Mouse (Mus musculus) retina, embryonic 14.5 days (tissue): ENCODE measurements at regions not wholly inside any gene's neighbourhood (a gene's known extent, or its start where the extent isn't known, plus 50 kb on each side); places are given as distances from the start of the nearest gene placed in this dataset.
"Not testable (repeated sequence)": the region's sequence is repeated elsewhere in the genome, so short reads cannot be mapped to it uniquely, and the experiment has no call there.

Source experiments
- DNase-seq: peaks from one replicate; pipeline ENCODE4 v3.0.0-alpha.2; 2015; ENCODE audit warnings: low spot score

DNA sequence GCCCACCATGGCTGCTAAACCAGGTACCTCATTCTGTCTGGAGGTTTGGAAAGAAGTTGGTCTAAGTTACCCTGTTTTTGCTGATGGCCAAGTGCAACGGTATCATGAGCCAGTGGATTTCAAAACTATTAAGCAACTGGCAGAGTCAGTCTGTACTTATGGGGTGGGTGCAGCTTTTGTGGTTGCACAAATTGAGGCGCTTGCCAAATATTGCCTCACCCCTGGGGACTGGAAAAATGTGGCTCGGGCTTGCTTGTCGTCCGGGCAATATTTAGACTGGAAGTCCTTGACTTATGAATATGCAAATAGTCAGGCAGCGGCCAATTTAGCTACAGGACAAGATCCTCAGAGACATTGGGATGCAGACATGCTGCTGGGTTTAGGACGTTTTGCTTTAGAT, 110.2 kb downstream of the Olfr164 start:
- DNase-seq = no peak

DNA sequence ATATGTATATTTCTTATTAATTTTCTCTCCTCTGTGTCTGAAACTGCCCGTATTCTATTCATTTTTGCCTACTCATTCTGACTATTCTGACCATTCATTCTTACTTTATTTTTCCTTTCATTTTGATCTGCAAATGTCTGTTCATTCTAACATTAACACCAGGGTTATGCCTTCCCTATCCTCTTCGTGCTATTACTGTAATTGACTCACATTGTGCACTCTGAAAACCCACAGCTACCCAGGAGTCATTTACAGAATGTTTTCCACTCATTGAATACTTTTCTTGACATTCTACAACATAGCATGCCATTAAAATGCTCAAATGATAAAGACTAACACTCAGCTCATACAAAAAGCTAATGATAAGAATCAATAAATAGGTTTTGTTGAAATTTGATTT, 112.9 kb downstream of the Olfr164 start:
- no peak for DNase-seq

DNA sequence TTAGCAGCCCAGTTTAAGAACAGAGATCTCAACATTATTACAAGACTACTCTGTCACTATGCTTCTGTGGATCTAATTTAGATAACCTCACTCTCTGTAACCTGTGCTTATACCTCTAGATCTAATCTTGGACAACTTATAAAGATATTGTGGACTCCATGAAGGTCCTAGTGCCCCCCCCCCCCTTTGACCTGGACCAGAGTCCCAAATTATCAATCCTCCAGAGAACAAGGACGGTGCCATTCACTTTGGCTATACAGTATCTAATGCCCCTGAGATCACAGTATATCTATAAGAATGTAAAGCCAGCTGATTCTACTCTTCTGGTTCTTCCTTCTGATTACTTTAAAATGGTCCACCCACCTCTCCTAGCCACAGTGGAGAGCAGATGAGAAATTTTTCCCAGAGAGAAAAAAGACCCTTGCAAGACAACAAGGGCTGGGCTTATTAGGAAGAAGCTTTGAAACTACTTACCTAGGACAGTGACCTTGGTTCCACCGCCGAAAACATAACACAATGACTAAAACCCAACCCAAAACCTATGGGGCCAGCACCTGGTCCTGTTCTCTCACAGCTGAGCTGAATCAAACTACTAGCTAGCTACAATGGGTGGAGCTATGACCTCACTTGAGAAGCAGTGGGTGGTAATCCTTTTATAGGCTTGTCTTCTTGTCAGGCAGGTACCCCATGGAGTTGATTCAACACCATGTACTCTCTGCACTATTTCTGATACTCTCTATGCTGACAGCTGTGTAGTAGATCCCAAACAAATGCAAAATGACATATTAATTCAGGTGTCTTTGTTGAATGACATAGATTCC, 113.9 kb downstream of the Olfr164 start:
- no peak for DNase-seq

DNA sequence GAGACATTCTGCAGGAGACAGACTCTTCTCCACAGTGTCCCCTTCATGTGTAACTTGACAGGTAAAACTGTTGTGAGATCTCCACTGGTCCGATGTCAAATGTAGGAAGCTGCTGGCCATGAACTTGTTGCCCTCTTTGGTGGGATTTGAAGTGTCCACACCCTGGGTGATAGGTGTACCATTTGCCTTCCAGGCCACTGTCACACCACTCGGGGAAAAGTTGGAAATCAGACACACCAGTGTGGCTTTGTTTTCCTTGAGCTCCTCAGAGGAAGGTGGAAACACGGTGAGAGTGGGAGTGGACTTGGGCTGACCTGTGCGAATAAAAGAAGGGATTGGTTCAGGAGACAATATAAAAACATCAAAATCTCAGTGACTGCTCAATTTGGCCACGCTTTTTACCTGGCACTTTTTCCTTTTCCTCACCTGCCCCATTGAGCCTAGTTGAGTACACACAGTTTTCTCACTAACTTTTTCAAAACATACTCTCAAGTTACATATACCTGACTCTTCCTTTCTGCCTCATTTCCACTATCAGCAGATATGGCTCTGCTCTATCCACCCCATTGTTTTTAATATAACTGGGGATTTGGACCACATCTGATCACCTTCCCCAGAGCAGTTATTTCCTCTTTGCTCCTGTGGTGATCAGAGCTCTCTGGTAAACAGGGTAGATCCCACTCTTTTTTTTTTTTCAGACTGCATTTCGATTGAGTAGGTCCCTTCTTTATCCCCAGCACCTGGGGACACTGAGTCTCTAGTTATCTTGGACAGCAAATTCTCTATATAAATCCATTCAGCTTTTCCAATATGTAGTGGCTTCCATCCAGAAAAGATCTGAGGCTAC, 115.1 kb downstream of the Olfr164 start:
- DNase-seq = no peak

DNA sequence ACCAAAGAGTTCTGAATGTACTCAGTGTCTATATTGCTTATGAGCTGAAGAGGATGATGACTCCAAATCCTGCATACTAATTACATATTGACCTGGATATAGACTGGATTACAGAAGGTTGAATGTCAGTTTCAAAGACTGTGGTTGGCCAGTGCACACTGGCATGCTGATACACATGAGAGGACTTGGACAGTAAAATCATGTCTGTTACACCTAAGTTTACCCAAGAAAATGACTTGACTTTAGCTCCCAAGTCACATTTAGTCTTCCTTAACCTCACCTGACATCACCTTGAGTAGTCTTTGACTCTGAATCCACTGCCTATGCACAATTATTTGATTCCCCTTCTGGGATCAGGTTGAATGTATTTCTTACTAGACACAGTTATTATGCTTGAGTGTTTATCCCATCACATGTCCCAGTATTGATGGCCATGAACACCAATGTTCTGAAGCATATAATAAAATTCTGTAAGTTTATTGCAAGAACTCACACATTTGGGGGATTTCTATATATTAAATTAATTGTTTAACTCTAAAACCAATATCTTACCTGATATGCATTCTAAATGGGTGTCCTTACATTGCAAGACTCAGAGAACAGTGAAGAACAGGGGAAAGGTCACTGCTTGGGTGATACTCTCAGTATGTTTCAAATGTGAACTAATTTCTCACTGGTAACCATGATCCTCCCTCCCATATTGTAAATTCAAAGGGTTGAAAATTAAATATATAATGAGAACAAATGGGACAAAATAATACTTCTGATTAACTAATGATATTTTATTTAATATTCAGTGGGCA, 116.0 kb downstream of the Olfr164 start:
- no peak for DNase-seq

DNA sequence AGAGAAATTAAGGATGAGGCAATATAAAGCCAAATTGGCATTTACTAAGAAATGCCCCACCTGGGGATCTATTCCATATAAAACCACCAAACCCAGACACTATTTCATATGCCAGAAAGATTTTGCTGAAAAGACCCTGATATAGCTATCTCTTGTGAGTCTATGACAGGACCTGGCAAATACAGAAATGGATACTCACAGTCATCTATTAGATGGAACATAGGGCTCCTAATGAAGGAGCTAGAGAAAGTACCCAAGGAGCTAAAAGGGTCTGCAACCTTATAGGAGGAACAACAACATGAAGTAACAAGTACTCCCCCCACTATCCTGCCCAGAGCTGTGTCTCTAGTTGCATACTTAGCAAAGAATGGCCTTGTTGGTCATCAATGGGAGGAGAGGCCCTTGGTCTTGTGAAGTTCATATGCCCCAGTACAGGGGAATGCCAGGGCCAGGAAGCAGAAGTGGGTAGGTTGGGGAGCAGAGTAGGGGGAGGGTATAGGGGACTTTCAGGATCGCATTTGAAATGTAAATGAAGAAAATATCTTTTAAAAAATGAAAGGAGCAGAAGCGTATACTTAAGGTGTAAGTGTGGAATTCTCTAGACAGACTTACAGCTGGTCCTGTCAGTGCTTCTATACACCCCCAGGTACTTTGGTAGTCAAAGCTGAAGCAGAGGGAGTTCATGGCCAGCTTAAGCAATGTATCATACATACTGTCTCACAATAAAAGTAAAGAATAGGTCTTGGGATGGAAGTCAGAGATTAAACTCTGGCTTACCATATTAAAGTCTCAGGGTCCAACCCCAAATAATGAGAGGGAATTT, 128.2 kb downstream of the Olfr164 start:
- no peak for DNase-seq

DNA sequence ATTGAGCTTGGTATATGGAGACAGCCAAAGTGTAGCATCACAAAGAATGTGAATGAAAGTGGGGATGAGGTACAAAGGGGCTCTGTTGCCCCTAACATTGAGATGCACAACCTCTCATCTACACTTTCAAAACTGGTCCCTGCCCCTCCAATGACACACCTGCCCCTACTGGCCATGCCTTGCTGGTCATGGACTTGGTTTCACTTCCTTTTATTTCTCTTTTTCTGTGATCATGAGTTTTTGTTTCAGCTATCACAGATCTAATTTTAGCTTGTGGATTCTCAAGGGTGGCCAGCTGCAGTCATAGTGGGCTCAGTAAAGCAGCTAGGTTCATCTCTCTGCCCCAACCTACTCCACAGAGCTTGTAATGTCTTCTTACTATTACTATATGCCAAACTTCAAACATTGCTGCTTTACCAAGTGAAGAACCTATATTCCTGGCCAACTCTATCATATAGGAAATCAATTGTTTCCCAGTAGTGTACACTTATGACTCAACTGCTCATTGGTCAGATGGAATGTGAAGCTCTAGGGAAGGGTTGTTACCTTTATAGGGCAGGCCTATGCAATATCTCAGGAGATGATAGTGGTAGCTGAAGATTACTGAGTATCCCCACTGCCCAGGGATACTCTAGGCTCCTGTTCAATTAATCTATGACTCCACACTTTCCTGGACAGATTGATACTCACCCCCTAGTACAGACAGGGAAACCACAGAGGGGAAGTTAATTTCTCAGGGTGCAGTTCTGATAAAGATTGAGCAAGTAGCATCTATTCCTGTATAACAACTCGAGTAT, 134.5 kb downstream of the Olfr164 start:
- no peak for DNase-seq

DNA sequence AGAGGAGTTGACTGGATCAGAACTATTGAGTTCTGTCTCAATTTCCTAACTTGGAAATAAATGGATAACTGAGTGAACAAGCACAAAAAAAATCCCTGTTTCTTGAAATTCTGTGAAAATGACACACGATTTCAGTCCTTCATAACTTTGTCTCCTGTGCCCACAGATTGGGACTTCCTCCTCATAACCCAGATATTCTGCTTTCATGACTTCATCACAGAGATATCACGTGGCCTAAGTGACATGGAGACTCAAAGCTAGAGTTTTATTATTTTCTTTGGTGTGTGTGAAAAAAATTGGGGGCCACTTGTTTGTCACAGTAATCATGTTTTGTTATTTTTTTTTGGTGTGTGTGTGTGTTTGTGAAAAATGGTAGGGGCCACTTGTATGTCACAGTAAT, 160.8 kb downstream of the Olfr164 start:
- no peak for DNase-seq

DNA sequence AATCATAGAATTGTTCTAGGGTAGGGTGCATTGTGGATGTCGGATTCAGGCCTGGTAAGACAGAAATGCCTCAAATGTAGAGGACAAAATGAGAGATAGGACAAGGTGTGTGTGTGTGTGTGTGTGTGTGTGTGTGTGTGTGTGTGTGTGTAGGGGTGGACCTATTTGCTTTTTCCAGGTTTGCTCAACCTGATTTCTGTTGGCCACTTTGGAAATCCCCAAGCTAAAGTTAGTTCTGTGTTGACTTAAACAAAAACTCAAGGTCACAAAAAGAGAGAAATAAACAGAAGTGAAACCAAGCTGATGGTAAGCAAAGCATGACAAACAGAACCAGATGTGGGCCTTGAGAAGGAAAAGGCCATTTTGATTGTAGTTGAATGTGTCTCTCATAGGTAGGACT, 161.4 kb downstream of the Olfr164 start:
- not testable (repeated sequence) for DNase-seq

DNA sequence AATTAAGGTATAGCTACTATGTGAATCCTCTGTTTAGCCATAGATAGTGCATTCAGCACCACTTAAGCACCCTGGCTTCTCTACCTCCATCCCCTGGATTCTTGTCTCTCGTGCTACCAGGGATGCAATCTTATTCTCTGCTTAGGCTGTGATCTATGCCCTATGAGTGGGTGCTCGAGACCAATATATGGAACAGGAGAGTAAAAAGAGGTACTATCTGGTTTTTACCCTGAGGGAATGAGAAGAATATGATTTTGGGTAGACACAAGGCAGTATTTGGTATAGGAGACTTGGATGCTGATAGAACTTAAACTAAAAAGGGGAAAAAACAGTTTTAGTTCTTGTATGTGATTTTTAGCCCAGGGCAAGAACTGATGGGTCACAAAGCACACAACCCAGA, 162.8 kb downstream of the Olfr164 start:
- no peak for DNase-seq

DNA sequence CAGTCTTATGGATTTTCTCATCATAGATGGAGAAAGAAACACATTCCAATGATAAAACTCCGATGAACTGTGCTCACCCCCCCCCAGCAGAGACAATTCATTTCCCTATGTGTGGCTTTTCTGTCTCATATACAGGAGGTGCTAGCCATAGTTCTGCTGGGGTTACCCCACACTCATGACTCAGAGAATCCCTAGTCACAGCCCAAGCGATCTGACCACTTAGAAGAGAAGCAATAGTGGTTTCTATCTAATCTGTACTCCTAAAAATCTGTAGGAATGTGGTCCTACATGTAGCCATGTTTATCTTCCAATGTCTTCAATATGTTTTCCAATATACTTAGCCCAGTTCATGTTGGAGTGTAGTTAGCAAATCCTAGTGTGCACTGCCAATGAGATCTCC, 163.3 kb downstream of the Olfr164 start:
- no peak for DNase-seq

DNA sequence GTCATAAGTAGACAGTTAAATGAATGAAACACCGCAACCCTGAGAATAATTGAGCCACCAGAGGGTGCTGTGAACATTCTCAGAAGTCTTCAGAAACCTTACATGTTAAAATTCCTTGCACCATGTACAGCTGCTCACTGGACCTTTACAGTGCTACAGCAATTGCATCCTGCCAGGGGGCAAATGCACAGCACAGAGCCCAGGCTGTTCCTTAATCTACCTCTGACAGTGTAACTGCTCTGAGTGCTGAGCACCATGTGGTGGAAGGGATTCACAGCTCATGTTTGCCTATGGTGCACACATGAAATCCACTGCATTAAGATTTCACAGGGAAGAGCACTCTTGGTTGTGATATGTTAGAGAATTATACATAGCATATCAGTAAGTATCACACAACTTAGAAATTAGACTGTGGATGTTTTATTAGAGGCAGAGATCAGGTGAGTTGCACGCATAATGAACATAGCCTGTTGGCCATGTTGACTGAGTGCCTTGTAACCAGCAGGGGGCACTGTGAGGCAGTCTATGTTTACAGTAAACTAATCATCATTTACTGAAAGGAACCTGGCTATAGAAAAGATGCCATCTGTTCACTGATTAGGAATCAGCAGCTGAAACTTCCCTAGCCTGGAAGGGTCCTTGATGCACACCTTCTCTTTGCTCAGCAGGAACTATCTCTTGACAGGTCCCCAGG, 167.4 kb downstream of the Olfr164 start:
- DNase-seq = peak; percentile 7
